Mouse (Mus musculus) right cerebral cortex, postnatal 10 days (tissue): ENCODE measurements at regions not wholly inside any gene's neighbourhood (a gene's known extent, or its start where the extent isn't known, plus 50 kb on each side); places are given as distances from the start of the nearest gene placed in this dataset.

ENCODE experiments used
- DNase-seq, 2 experiments: peaks; one replicate each; pipeline ENCODE4 v3.0.0; 2021; ENCODE audit warnings: low spot score in 2 of 2

- no peak for DNase-seq
These were observed 54.3 kb upstream of the Mvb12b start for GRCm38 (mm10) chr2:33942085-33942484.

- DNase-seq: no peak
These were observed 53.6 kb upstream of the Mvb12b start for GRCm38 (mm10) chr2:33941316-33941715.

GRCm38 (mm10) chr2:33939836-33940235, 52.1 kb upstream of the Mvb12b start:
- no peak for DNase-seq
